Mouse (Mus musculus) intestine, postnatal 0 days (tissue): Measurements from ENCODE around the gene Clic3. TPM values are rescaled to one million over a fixed set of nuclear protein-coding genes. Genes with fewer than 3 reads are reported as not detected.

Experiments
- ATAC-seq: fragments of 200-750 bp; cut with Nextera tagmentation; 2 replicates; pipeline ENCODE4 v1.8.0; 2017; ENCODE audit warnings: mild to moderate bottlenecking, moderate TSS enrichment, moderate library complexity
- H3K27ac ChIP-seq: fragments of 300-500 bp; sonication (generic); 2 replicates; pipeline ENCODE4 v1.5.1; 2014; ENCODE audit warnings: mild to moderate bottlenecking, low read depth, low read length, moderate library complexity
- H3K27me3 ChIP-seq: fragments of 300-500 bp; sonication (generic); replicated peaks from 2 replicates; pipeline ENCODE4 v1.6.1; 2014; ENCODE audit warnings: low read length, mixed read lengths; ENCODE audit not compliant: control insufficient read depth, insufficient read depth
- H3K36me3 ChIP-seq: fragments of 300-500 bp; sonication (generic); 2 replicates; pipeline ENCODE4 v1.6.1; 2014; ENCODE audit warnings: mild to moderate bottlenecking, moderate library complexity; ENCODE audit not compliant: control insufficient read depth, insufficient read depth
- H3K4me1 ChIP-seq: fragments of 300-500 bp; sonication (generic); replicated peaks from 2 replicates; pipeline ENCODE4 v1.6.1; 2014; ENCODE audit warnings: antibody characterized with exemption, low read length, mixed read lengths; ENCODE audit not compliant: control insufficient read depth, insufficient read depth
- H3K4me2 ChIP-seq: fragments of 300-500 bp; sonication (generic); replicated peaks from 2 replicates; pipeline ENCODE4 v1.6.1; 2014; ENCODE audit warnings: low read depth, mild to moderate bottlenecking, moderate library complexity
- H3K4me3 ChIP-seq: fragments of 300-500 bp; sonication (generic); 2 replicates; pipeline ENCODE4 v1.5.1; 2014; ENCODE audit warnings: low read depth, low read length
- H3K9ac ChIP-seq: fragments of 300-500 bp; sonication (generic); 2 replicates; pipeline ENCODE4 v1.6.1; 2014; ENCODE audit warnings: mild to moderate bottlenecking, low read depth, low read length
- H3K9me3 ChIP-seq: fragments of 300-500 bp; sonication (generic); 2 replicates; pipeline ENCODE4 v1.6.1; 2016; ENCODE audit warnings: mixed run types; ENCODE audit not compliant: control insufficient read depth
- CTCF ChIP-seq: sonication (generic); IDR thresholded peaks from 2 replicates; pipeline ENCODE4 v1.5.1; 2016; ENCODE audit warnings: low read depth, mild to moderate bottlenecking, control low read depth, antibody characterized with exemption, moderate library complexity
- WGBS: fragments of 180-500 bp; shearing (Covaris S2); extraction: QIAGEN DNeasy Blood & Tissue Kit; methylation state at CpG from one replicate; pipeline ENCODE4 v1.1.7; 2014; 5-methylcytosine and 5-hydroxymethylcytosine counted together
- polyA plus RNA-seq: library from polyadenylated mRNA; unstranded; fragments of >200 nt; fragmentation: Nextera tagmentation; extraction: Ambion mirVana; gene quantifications from 2 replicates; pipeline ENCODE4 v1.2.1, GENCODE M21; 2015

Gene Clic3
- polyA plus RNA-seq, 1 experiment from 2014 or later = 2.8 TPM

DNA sequence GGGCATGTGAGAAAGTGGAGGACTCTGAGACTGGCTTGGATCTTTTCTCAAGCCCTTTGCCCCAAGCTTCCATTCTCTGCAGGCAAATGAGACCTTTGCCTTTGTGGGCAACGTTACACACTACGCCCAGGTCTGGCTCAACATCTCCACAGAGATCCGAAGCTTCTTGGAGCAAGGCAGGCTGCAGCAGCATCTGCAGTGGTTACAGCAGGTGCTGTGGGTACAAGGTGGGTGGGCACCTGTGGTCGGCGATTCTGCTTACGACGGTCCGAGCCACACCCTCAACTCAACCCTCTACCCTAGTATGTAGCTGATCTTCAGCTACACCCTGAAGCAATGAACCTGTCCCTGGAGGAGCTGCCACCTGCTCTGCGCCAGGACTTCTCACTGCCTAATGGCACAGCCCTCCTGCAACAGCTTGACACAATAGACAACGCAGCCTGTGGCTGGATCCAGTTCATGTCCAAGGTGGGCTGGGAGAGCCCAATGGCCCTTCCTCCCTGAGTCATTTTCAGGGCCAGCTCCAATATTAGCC lies 20.3 kb upstream of the Clic3 start:
- H3K27ac ChIP-seq = no peak overlapping the region
- H3K4me3 ChIP-seq = no peak overlapping the region
- no peak overlapping the region for H3K9ac ChIP-seq
- H3K9me3 ChIP-seq = no peaks in the 10 kb centered on the region
- H3K4me2 ChIP-seq = no peak overlapping the region
- H3K36me3 ChIP-seq = no peaks in the 10 kb centered on the region; the same call in 1 of the 2 replicates
- TF ChIP-seq CTCF = no peak
- H3K4me1 ChIP-seq = no peaks in the 10 kb centered on the region
- no peaks in the 10 kb centered on the region for H3K27me3 ChIP-seq
- 80% methylated on average over 10 of the region's 10 CpGs for WGBS
- ATAC-seq = no peak

DNA sequence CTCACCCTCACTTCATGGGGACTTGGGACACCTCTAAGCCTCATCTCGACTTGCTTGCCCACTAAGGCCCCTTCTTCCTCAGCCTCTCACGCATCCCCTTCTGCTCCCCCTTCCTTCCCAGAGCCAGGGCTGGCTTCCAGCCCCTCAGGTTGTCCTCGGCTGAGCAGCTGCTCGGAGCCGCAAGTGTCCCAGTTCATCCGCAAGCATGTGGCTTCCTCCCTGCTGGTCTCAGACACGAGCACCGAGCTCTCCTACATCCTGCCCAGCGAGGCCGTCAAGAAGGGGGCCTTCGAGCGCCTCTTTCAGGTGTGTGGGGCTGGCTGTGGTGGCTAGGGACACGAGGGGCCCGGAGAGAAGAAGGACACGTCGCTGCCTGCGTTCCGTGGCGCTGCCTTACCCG lies 15.6 kb upstream of the Clic3 start:
- no peak overlapping the region for H3K4me3 ChIP-seq
- WGBS = 85% methylated on average over 20 of the region's 20 CpGs
- ATAC-seq = no peak
- no peaks in the 10 kb centered on the region for H3K27me3 ChIP-seq
- no peaks in the 10 kb centered on the region; the same call in 1 of the 2 replicates for H3K36me3 ChIP-seq
- no peaks in the 10 kb centered on the region for H3K9me3 ChIP-seq
- no peak overlapping the region for H3K4me2 ChIP-seq
- no peak overlapping the region for H3K9ac ChIP-seq
- no peak for TF ChIP-seq CTCF
- no peaks in the 10 kb centered on the region for H3K4me1 ChIP-seq
- no peak overlapping the region for H3K27ac ChIP-seq

DNA sequence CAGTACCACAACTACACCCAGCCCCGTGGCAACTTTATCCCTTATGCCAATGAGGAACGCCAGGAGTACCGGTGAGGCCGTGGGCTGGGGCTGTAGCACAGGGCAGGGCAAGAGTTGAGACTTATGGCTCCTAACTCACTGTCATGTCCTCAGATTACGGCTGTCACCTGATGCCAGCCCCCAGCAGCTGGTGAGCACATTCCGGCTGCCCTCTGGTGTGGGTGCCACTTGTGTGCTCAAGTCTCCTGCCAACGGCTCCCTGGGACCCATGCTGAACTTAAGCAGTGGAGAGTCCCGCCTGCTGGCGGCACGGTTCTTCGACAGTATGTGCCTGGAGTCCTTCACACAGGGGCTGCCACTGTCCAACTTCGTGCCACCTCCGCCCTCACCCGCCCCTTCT lies 14.0 kb upstream of the Clic3 start:
- Histone ChIP-seq H3K36me3 (no peaks in the 10 kb centered on the region; the same call in 1 of the 2 replicates), H3K4me2 (no peak overlapping the region), H3K4me1 (no peaks in the 10 kb centered on the region), H3K9ac (no peak overlapping the region), H3K27ac (no peak overlapping the region), H3K27me3 (no peaks in the 10 kb centered on the region), H3K4me3 (no peak overlapping the region), H3K9me3 (no peaks in the 10 kb centered on the region)
- whole genome bisulfite sequencing = 91% methylated on average over 14 of the region's 14 CpGs
- TF ChIP-seq CTCF = no peak
- no peak for ATAC-seq

DNA sequence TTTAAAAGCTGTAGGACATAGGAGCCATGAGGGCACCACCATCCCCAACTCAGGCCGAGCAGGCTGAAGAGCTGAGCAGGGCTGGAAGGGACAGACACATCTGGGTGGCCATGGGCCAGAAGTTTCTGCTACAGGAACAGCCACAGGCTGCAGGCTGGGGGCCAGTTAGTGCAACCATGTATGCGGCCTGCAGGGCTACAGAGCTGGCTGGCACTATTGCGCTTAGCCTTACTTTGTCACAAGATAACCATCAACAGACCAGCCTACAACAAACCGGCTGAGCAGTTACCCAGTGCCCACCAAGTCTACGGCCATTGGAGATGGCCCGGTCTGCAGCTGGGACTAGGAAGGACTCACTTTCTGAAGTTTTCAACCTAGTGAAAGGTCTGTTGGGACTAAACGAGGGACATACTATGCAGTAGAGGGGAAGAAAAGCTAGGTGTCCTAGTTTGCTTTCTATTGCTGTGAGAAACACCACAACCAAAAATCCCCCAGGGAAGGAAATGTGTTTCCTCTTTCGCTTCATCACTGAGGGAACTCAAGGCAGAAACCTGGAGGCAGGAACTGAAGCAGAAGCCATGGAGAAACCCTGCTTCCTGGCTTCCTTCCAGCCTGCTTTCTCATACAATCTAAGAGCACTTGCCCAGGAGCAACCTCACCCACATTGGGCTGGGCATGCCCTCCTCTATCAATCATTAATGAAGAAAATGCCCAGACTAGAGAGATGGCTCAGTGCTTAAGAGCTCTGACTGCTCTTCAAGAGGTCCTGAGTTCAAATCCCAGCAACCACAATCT lies 5.6 kb upstream of the Clic3 start:
- no peak; the same call in 1 of the 2 replicates for ATAC-seq
- WGBS = 78% methylated on average over 8 of the region's 8 CpGs
- H3K36me3 ChIP-seq = no peaks in the 10 kb centered on the region

DNA sequence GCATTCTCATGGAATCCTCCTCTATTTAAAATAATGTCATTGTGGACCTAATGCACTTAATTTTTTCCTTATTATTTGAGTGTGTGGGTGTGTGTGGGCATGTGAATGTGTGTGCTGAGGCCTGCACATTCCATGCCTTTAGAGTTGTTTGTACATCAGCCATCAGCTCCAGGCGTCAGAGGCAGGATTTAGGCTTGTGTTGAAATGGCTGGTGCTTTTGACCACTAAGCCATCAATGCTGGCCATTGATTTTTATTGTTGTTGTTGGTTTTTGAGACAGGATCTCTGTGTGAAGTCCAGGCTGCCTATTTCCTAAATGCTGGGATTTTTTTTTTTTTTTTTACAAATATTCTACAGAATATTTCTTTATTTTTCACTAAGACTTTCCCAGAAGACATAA lies 3.7 kb upstream of the Clic3 start:
- Histone ChIP-seq H3K9ac (no peak overlapping the region), H3K9me3 (no peaks in the 10 kb centered on the region), H3K27ac (no peak overlapping the region), H3K36me3 (no peaks in the 10 kb centered on the region), H3K27me3 (no peaks in the 10 kb centered on the region), H3K4me2 (no peak overlapping the region), H3K4me3 (no peak overlapping the region), H3K4me1 (no peaks in the 10 kb centered on the region; the same call in 1 of the 2 replicates)
- no peak for ATAC-seq
- TF ChIP-seq CTCF = no peak
- 54% methylated on average over 1 of the region's 1 CpGs for WGBS

More for the DNA sequence above, 5.6 kb upstream of the Clic3 start:
- H3K4me2 ChIP-seq = no peak overlapping the region
- no peaks in the 10 kb centered on the region for H3K9me3 ChIP-seq
- H3K9ac ChIP-seq = no peak overlapping the region
- H3K27ac ChIP-seq = no peak overlapping the region
- no peak for TF ChIP-seq CTCF
- H3K27me3 ChIP-seq = no peaks in the 10 kb centered on the region
- H3K4me1 ChIP-seq = no peaks in the 10 kb centered on the region
- no peak overlapping the region for H3K4me3 ChIP-seq

DNA sequence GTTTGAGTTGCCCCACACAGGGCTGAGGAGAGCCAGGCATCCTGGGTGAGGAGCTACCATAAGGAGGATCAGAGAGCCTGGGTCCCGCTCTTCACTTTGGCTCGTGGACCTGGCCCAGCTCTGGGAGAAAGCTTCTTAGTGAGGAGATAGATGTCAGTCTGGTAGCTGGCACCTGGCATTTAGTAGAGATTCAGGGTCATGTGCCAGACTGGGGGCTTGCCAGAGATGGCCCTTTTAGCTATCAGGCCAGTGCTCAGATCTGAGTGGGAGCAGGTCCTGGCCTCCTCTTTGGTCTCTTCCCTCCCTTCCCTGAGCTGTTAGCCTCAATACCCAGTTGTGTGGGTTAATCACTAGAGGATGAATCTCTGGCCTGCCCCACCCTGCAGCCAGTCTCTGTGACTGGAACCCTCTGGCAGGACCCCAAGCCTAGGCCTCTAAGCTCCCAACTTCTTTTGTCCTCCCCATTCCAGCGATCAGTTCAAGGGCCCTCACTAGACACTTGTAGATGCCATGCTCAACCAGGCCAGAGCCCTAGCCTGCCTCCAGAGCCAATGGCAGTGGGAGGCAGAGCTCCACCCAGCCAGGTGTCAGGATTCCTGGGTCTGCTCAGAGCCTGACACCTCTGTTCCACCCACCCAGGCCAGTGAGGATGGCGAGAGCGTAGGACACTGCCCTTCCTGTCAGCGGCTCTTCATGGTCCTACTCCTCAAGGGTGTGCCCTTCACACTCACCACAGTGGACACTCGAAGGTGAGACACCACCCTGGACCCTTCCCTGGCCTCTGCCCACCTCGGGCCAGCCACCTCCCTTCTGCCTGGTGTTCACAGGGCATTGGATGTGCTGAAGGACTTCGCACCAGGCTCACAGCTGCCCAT lies 621 bp downstream of the Clic3 start:
- Histone ChIP-seq H3K4me2 (0 out of 2 replicates have a peak overlapping the region, but pooled peaks have one; percentile 1), H3K9ac (no peak overlapping the region)

More for the DNA sequence above, 621 bp downstream of the Clic3 start:
- 79% methylated on average over 9 of the region's 9 CpGs for WGBS
- Histone ChIP-seq H3K27me3 (no peaks in the 10 kb centered on the region), H3K4me3 (no peak overlapping the region), H3K27ac (no peak overlapping the region), H3K4me1 (peaks cover 6% of the 10 kb centered on the region), H3K36me3 (peaks cover 5% of the 10 kb centered on the region; the same call in 1 of the 2 replicates), H3K9me3 (no peaks in the 10 kb centered on the region)
- no peak for TF ChIP-seq CTCF
- ATAC-seq = no peak
